Mouse (Mus musculus) stomach, embryonic 16.5 days (tissue): Measurements from ENCODE around the gene Tgif1. TPM values are rescaled to one million over a fixed set of nuclear protein-coding genes. Genes with fewer than 3 reads are reported as not detected.

ENCODE experiments used
- ATAC-seq: fragments of 200-750 bp; cut with Nextera tagmentation; 2 replicates; pipeline ENCODE4 v1.8.0; 2017; ENCODE audit warnings: moderate number of reproducible peaks, moderate TSS enrichment; ENCODE audit not compliant: insufficient read depth, low FRiP score
- H3K27ac ChIP-seq: fragments of 300-500 bp; sonication (generic); 2 replicates; pipeline ENCODE4 v1.5.1; 2014; ENCODE audit warnings: low read length
- H3K27me3 ChIP-seq: fragments of 300-500 bp; sonication (generic); 2 replicates; pipeline ENCODE4 v1.6.1; 2014; ENCODE audit warnings: low read length, control low read depth, mixed read lengths; ENCODE audit not compliant: control insufficient read depth, insufficient read depth
- H3K36me3 ChIP-seq: fragments of 300-500 bp; sonication (generic); 2 replicates; pipeline ENCODE4 v1.6.1; 2014; ENCODE audit warnings: low read length; ENCODE audit not compliant: control insufficient read depth, insufficient read depth
- H3K4me1 ChIP-seq: fragments of 300-500 bp; sonication (generic); 2 replicates; pipeline ENCODE4 v1.6.1; 2014; ENCODE audit warnings: low read length, control low read depth, mixed read lengths; ENCODE audit not compliant: control insufficient read depth, insufficient read depth
- H3K4me2 ChIP-seq: fragments of 300-500 bp; sonication (generic); 2 replicates; pipeline ENCODE4 v1.6.1; 2014; ENCODE audit warnings: low read depth, low read length, mixed read lengths
- H3K4me3 ChIP-seq: fragments of 300-500 bp; sonication (generic); replicated peaks from 2 replicates; pipeline ENCODE4 v1.5.1; 2014; ENCODE audit warnings: mild to moderate bottlenecking, low read length
- H3K9ac ChIP-seq: fragments of 300-500 bp; sonication (generic); 2 replicates; pipeline ENCODE4 v1.6.1; 2014; ENCODE audit warnings: low read length
- H3K9me3 ChIP-seq: fragments of 300-500 bp; sonication (generic); replicated peaks from 2 replicates; pipeline ENCODE4 v1.6.1; 2016; ENCODE audit warnings: low read length, control low read depth; ENCODE audit not compliant: control insufficient read depth
- whole genome bisulfite sequencing: fragments of 180-500 bp; shearing (Covaris S2); extraction: QIAGEN DNeasy Blood & Tissue Kit; methylation state at CpG from one replicate; pipeline ENCODE4 v1.1.7; 2014; 5-methylcytosine and 5-hydroxymethylcytosine counted together
- polyA plus RNA-seq: library from polyadenylated mRNA; unstranded; fragments of >200 nt; fragmentation: Nextera tagmentation; extraction: Ambion mirVana; gene quantifications from 2 replicates; pipeline ENCODE4 v1.2.1, GENCODE M21; 2015

Tgif1 gene
- 56.5 and 60.1 TPM in 2 replicates for polyA plus RNA-seq

- no peak for ATAC-seq
- Histone ChIP-seq H3K4me1 (peaks cover 6% of the 10 kb centered on the region; the same call in 1 of the 2 replicates), H3K4me3 (peak within 1 kb of the TSS; percentile 64), H3K4me2 (peak within 1 kb of the TSS; percentile 96), H3K27ac (peak within 1 kb of the TSS; percentile 99), H3K9me3 (no peaks in the 10 kb centered on the region), H3K36me3 (no peaks in the 10 kb centered on the region), H3K9ac (peak within 1 kb of the TSS; percentile 89), H3K27me3 (no peaks in the 10 kb centered on the region)
- WGBS = under 1% methylated on average over 29 of the region's 29 CpGs
Observed at GRCm38 (mm10) chr17:70853436-70853905, at the start of gene Tgif1. Tgif1 (minus strand) TSS chr17:70853546.

GRCm38 (mm10) chr17:70900660-70901059, 47.3 kb upstream of the Tgif1 start:
- Histone ChIP-seq H3K9ac (no peak overlapping the region), H3K27me3 (no peaks in the 10 kb centered on the region), H3K27ac (no peak overlapping the region), H3K4me3 (no peak overlapping the region), H3K36me3 (no peaks in the 10 kb centered on the region), H3K9me3 (no peaks in the 10 kb centered on the region), H3K4me2 (no peak overlapping the region), H3K4me1 (no peaks in the 10 kb centered on the region)
- 75% methylated on average over 10 of the region's 10 CpGs for WGBS
- ATAC-seq = no peak

GRCm38 (mm10) chr17:70899642-70900041, 46.3 kb upstream of the Tgif1 start:
- Histone ChIP-seq H3K4me2 (no peak overlapping the region), H3K36me3 (no peaks in the 10 kb centered on the region), H3K27me3 (no peaks in the 10 kb centered on the region), H3K4me3 (no peak overlapping the region), H3K9me3 (no peaks in the 10 kb centered on the region), H3K4me1 (no peaks in the 10 kb centered on the region), H3K27ac (no peak overlapping the region), H3K9ac (no peak overlapping the region)
- WGBS = 90% methylated on average over 6 of the region's 6 CpGs
- ATAC-seq = no peak

- Histone ChIP-seq H3K4me1 (no peaks in the 10 kb centered on the region), H3K4me3 (no peak overlapping the region), H3K9ac (no peak overlapping the region), H3K36me3 (no peaks in the 10 kb centered on the region), H3K9me3 (no peaks in the 10 kb centered on the region), H3K4me2 (no peak overlapping the region), H3K27ac (no peak overlapping the region), H3K27me3 (no peaks in the 10 kb centered on the region)
- 87% methylated on average over 9 of the region's 9 CpGs for WGBS
- no peak for ATAC-seq
Observed at GRCm38 (mm10) chr17:70894867-70895266, 41.5 kb upstream of the Tgif1 start.

GRCm38 (mm10) chr17:70893151-70893550, 39.8 kb upstream of the Tgif1 start:
- H3K27ac ChIP-seq = no peak overlapping the region
- no peak overlapping the region for H3K4me2 ChIP-seq
- H3K9ac ChIP-seq = no peak overlapping the region
- no peaks in the 10 kb centered on the region for H3K27me3 ChIP-seq
- H3K9me3 ChIP-seq = no peaks in the 10 kb centered on the region
- H3K4me3 ChIP-seq = no peak overlapping the region
- no peaks in the 10 kb centered on the region for H3K4me1 ChIP-seq
- H3K36me3 ChIP-seq = no peaks in the 10 kb centered on the region
- ATAC-seq = no peak
- WGBS = 48% methylated on average over 5 of the region's 5 CpGs

- H3K27me3 ChIP-seq = no peaks in the 10 kb centered on the region
- no peak for ATAC-seq
- H3K4me2 ChIP-seq = no peak overlapping the region
- H3K4me3 ChIP-seq = no peak overlapping the region
- no peaks in the 10 kb centered on the region for H3K4me1 ChIP-seq
- no peaks in the 10 kb centered on the region for H3K36me3 ChIP-seq
- no peak overlapping the region for H3K9ac ChIP-seq
- 42% methylated on average over 15 of the region's 15 CpGs for WGBS
- H3K27ac ChIP-seq = no peak overlapping the region
- H3K9me3 ChIP-seq = no peaks in the 10 kb centered on the region
Observed at GRCm38 (mm10) chr17:70892288-70893096, 39.1 kb upstream of the Tgif1 start.

- no peak overlapping the region for H3K9ac ChIP-seq
- H3K9me3 ChIP-seq = no peaks in the 10 kb centered on the region
- no peak overlapping the region for H3K4me3 ChIP-seq
- H3K36me3 ChIP-seq = no peaks in the 10 kb centered on the region
- WGBS = 86% methylated on average over 8 of the region's 8 CpGs
- H3K4me2 ChIP-seq = no peak overlapping the region
- H3K4me1 ChIP-seq = no peaks in the 10 kb centered on the region
- ATAC-seq = no peak
- no peaks in the 10 kb centered on the region for H3K27me3 ChIP-seq
- no peak overlapping the region for H3K27ac ChIP-seq
Observed at GRCm38 (mm10) chr17:70890571-70890970, 37.2 kb upstream of the Tgif1 start.

GRCm38 (mm10) chr17:70888657-70889056, 35.3 kb upstream of the Tgif1 start:
- Histone ChIP-seq H3K9me3 (no peaks in the 10 kb centered on the region), H3K27ac (peak overlapping the region; percentile 64), H3K4me2 (no peak overlapping the region; the same call in 1 of the 2 replicates), H3K4me3 (no peak overlapping the region), H3K36me3 (no peaks in the 10 kb centered on the region), H3K27me3 (no peaks in the 10 kb centered on the region), H3K9ac (no peak overlapping the region), H3K4me1 (no peaks in the 10 kb centered on the region)
- WGBS = 65% methylated on average over 10 of the region's 10 CpGs
- ATAC-seq = peak; percentile 83

- no peak overlapping the region for H3K4me2 ChIP-seq
- H3K36me3 ChIP-seq = no peaks in the 10 kb centered on the region
- H3K27ac ChIP-seq = 0 out of 2 replicates have a peak overlapping the region, but pooled peaks have one; percentile 52
- no peak for ATAC-seq
- no peaks in the 10 kb centered on the region for H3K27me3 ChIP-seq
- H3K4me1 ChIP-seq = no peaks in the 10 kb centered on the region
- H3K9ac ChIP-seq = no peak overlapping the region
- H3K9me3 ChIP-seq = no peaks in the 10 kb centered on the region
- WGBS = 88% methylated on average over 9 of the region's 9 CpGs
- H3K4me3 ChIP-seq = no peak overlapping the region
Observed at GRCm38 (mm10) chr17:70887848-70888247, 34.5 kb upstream of the Tgif1 start.
